Mouse (Mus musculus): ENCODE measurements around the gene Oas2. TPM values are rescaled to one million over a fixed set of nuclear protein-coding genes. Genes with fewer than 3 reads are reported as not detected.
"Not testable (repeated sequence)": the region's sequence is repeated elsewhere in the genome, so short reads cannot be mapped to it uniquely, and the experiment has no call there.

The Oas2 gene
- total RNA-seq (2018; cell fraction: chromatin; rRNA removed): 1,000 to 10,000 TPM in 3 of 26 experiments, 100 to 1,000 TPM in 23; 287 to 1,060 (median 805) TPM
- total RNA-seq (2018; cell fraction: cytosol; rRNA removed): 10 to 100 TPM; 18.3 to 89.8 (median 40.2) TPM
- 100 to 1,000 TPM; 323 to 906 (median 575) TPM for total RNA-seq (2018; cell fraction: nucleus; rRNA removed)
- polyA plus RNA-seq (2018): 26.5 to 90.9 TPM (median 28.2 TPM) in 3 replicates

DNA sequence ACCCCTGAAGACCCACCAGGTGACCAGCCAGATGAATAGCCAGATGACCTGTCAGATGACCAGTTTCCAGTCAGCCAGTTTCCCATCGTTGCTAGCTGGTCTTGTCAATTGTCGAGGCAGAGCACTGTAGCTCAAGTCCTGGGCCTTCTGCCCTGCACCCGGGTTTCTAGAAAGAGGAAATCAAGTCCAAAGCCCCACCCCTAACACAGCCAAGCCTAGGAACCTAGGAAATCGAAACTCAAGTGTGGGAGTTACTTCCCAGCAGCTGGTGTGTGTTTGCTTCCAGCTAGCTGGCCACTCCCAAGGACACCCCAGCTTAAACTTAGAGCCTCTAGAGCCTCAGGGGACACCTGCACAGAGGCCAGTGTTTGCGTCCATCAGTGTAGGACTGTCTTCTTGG, at the start of gene Oas2:
Gene Oas2, minus strand, starts transcription at position 166 of the 400 bp plus-strand sequence.
- H3K4me3 ChIP-seq (ENCODE audit: inconsistent target): peak within 1 kb of the TSS; percentile 82
- WGBS (ENCODE audit: missing documents): 9% methylated on average over 5 of the region's 5 CpGs
- peak within 1 kb of the TSS; percentile 88 for H3K27ac ChIP-seq
- peaks cover 50% of the 10 kb centered on the region for H3K79me2 ChIP-seq (ENCODE audit: inconsistent target)
- peaks cover 58% of the 10 kb centered on the region for H3K36me3 ChIP-seq (ENCODE audit: inconsistent target)

DNA sequence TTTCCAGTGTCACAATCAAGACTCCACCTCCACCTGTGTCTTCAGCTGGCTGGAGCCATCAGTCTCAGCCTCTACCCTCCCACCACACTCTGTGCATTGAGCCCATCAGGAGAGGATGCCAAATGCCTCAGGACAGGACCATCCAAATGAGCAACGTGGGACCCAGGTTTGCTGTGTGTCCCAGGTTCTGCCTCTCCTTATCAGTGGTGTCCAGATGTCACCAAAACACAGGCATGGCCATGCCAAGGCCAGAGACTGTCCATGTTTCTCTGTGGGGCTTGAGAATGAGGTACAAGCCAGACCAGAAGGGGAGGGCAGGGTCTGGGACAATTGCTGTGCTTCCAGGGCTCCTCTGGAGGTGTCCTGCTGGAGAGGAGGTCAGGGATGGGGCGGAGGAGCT, 49.3 kb upstream of the Oas2 start:
- H3K79me2 ChIP-seq (ENCODE audit: inconsistent target); H3K36me3 ChIP-seq (ENCODE audit: inconsistent target); H3K4me3 ChIP-seq (ENCODE audit: inconsistent target); H3K27ac ChIP-seq: not testable (repeated sequence)
- 44% methylated on average over 1 of the region's 2 CpGs for WGBS (ENCODE audit: missing documents)

DNA sequence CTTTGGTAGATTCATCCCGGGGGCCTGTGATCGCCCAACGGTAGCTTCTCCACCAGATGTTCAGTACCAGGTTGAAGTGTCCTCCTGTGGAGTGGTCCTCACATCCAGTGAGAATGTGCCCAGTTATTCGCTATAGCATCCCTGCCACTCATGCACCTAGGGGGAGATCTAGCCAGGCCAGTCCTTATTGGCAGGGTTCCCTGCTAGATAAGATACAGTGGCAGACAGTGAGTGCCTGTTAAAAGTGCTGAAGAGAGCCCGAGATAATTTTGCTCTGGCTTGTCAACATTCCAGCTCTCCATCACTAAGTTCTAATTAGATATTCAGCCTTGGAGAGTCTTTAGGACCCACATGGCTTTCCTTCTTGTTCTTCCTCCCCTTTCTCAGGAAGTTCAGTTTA, 48.5 kb upstream of the Oas2 start:
- H3K27ac ChIP-seq; H3K36me3 ChIP-seq (ENCODE audit: inconsistent target); H3K4me3 ChIP-seq (ENCODE audit: inconsistent target); H3K79me2 ChIP-seq (ENCODE audit: inconsistent target): not testable (repeated sequence)
- 87% methylated on average over 5 of the region's 5 CpGs for WGBS (ENCODE audit: missing documents)

DNA sequence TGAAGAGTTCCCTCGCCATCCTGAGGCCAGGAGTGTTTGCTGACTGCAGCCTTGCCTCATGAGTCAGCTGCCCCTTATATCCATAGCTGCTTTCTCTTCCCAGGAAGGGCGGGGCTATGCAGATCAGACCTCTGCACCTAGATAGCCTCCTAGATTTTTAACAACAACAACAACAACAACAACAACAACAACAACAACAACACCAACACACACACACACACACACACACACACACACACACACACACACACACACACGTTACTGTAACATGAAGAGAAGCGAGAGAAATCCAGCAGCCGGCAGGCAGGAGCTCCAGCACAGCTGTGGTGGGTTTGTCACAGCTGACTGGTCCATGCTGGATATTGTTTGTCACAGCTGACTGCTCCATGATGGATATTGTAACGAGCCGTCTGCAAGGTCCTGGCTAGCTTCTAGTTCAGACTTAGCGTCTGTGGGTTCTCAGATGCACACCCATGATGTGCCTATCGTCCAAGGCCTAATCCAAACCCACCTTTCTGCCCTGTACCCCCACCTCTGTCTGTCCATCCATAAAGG, 45.9 kb upstream of the Oas2 start, which contains the start of gene Oas1e:
Gene Oas1e, minus strand, starts transcription at position 51 of the 555 bp plus-strand sequence.
- H3K36me3 ChIP-seq (ENCODE audit: inconsistent target); H3K27ac ChIP-seq; H3K4me3 ChIP-seq (ENCODE audit: inconsistent target); H3K79me2 ChIP-seq (ENCODE audit: inconsistent target): not testable (repeated sequence)
- 89% methylated on average over 9 of the region's 9 CpGs for WGBS (ENCODE audit: missing documents)

DNA sequence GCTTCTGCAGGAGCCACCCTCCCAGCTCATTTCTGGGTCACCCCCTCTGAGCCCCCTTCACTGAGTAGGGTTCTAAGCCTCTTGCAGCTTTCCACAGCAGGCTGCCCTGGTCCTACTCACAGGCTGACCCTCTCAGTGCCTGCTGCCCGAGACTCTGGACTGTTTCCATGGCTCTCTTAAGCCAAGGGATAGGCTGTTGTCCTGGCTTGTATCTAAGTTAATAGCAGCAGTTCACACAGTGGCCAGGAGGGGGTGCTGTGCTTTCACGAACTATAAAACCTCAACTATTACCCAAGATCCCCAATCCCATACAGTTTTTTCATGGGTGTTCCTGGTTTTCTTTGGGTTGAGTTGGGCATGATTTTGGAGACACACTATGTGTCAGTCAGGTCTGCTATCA, 43.4 kb upstream of the Oas2 start:
- WGBS (ENCODE audit: missing documents): 5% methylated on average over 2 of the region's 2 CpGs
- Histone ChIP-seq H3K79me2 (ENCODE audit: inconsistent target) (no peaks in the 10 kb centered on the region), H3K4me3 (ENCODE audit: inconsistent target) (no peak overlapping the region), H3K27ac (no peak overlapping the region), H3K36me3 (ENCODE audit: inconsistent target) (no peaks in the 10 kb centered on the region)

DNA sequence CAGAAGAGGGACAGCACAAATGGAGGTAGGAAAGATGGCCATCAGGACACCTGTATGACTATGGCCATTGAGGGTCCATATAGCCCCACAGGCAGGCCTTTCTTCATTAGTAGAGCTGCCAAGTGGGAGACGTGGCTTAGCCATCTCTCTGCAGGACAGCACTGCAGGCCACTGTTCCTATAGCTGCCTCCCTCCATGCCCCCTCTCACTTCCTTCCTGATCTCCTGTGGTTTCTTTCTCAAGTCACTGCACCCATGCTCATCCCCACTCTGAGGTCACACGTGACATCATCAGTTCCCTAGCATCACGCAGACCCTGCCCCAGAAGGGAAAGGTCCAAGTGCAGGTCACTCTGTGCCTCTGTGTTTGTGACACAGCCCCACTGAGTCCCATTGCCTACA, 37.4 kb upstream of the Oas2 start:
- Histone ChIP-seq H3K79me2 (ENCODE audit: inconsistent target) (no peaks in the 10 kb centered on the region), H3K27ac (no peak overlapping the region), H3K4me3 (ENCODE audit: inconsistent target) (no peak overlapping the region), H3K36me3 (ENCODE audit: inconsistent target) (no peaks in the 10 kb centered on the region)
- WGBS (ENCODE audit: missing documents): 5% methylated on average over 3 of the region's 3 CpGs

DNA sequence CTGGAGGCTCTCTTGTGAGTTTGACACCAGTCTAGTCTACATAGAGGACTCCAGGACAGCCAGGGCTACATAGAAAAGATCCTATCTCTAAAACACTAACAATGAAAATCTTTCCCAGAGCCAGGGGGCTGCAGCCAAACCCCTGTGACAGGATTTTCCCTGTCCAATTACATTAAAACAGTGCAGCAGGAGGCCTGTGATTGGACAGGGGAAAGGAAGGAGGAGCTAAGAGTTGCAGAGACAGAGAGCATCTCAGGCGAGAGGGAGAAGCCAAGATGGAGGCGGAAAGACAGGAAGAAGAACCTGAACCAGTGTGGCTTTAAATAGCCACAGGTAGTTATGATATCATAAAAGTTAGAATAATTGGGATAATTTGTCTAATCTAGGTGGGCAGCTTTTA, 32.8 kb upstream of the Oas2 start:
- H3K79me2 ChIP-seq (ENCODE audit: inconsistent target): peaks cover under 1% of the 10 kb centered on the region
- H3K36me3 ChIP-seq (ENCODE audit: inconsistent target): no peaks in the 10 kb centered on the region
- no peak overlapping the region for H3K4me3 ChIP-seq (ENCODE audit: inconsistent target)
- no peak overlapping the region for H3K27ac ChIP-seq
- WGBS (ENCODE audit: missing documents): 100% methylated on average over 2 of the region's 2 CpGs

DNA sequence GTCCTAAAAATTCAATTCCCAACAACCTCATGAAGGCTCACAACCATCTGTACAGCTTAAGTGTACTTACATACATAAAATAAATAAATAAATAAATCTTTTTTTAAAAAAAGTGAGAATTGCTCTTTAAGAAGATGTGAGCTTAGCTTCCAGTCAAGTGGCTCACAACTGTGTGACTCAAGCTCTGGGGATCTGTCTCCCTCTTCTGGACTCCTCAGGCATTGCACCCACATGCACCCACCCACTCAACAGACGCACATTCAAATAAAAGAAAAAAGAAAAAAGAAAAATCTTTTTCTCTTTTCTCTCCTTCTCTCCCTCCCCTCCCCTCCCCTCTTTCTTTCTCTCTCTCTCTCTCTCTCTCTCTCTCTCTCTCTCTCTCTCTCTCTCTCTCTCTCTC, 32.0 kb upstream of the Oas2 start:
- 100% methylated on average over 1 of the region's 1 CpGs for WGBS (ENCODE audit: missing documents)
- Histone ChIP-seq H3K4me3 (ENCODE audit: inconsistent target) (no peak overlapping the region), H3K27ac (no peak overlapping the region)

DNA sequence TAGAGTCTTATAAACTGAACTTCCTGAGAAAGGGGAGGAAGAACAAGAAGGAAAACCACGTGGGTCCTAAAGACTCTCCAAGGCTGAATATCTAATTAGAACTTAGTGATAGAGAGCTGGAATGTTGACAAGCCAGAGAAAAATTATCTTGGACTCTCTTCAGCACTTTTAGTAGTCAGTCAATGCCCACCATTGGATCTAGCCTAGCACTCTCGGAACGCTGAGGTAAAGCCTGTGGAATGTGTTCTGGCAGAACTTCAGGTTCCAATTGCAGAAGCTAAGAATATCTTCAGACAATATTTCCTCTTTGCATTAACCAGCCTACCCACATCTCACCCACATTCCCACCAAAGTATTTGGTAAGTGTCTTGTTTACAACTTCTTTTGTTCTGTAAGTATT, 30.3 kb upstream of the Oas2 start:
- Histone ChIP-seq H3K27ac (0 out of 2 replicates have a peak overlapping the region, but pooled peaks have one; percentile 5), H3K79me2 (ENCODE audit: inconsistent target) (peaks cover 26% of the 10 kb centered on the region), H3K36me3 (ENCODE audit: inconsistent target) (peaks cover 2% of the 10 kb centered on the region; the same call in 1 of the 2 replicates), H3K4me3 (ENCODE audit: inconsistent target) (no peak overlapping the region)
- WGBS (ENCODE audit: missing documents): 4% methylated on average over 3 of the region's 3 CpGs

More for the DNA sequence above, 32.0 kb upstream of the Oas2 start:
- Histone ChIP-seq H3K36me3 (ENCODE audit: inconsistent target) (no peaks in the 10 kb centered on the region), H3K79me2 (ENCODE audit: inconsistent target) (peaks cover 9% of the 10 kb centered on the region)

DNA sequence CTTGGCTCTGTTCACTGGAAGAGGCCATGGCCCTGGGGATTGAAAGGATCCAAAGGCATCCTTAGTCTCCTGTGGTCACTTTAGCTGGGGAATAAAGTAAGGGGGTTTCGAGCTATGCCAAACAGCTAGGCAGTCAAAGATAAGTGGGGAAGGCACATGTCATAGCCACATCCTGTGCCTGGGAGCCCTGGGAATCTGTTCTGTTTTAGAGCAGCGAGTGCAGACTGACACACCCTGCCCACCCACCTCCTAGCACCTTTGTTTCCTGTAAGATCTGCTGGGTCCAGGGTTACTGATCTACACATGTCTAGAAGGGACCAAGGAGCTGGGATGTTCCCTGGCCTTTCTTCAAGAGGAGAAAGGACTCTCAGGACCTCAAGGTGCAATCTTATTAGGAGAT, 29.3 kb upstream of the Oas2 start:
- no peak overlapping the region for H3K4me3 ChIP-seq (ENCODE audit: inconsistent target)
- H3K79me2 ChIP-seq (ENCODE audit: inconsistent target): peaks cover 36% of the 10 kb centered on the region
- 57% methylated on average over 2 of the region's 2 CpGs for WGBS (ENCODE audit: missing documents)
- no peak overlapping the region for H3K27ac ChIP-seq
- peaks cover 12% of the 10 kb centered on the region for H3K36me3 ChIP-seq (ENCODE audit: inconsistent target)

DNA sequence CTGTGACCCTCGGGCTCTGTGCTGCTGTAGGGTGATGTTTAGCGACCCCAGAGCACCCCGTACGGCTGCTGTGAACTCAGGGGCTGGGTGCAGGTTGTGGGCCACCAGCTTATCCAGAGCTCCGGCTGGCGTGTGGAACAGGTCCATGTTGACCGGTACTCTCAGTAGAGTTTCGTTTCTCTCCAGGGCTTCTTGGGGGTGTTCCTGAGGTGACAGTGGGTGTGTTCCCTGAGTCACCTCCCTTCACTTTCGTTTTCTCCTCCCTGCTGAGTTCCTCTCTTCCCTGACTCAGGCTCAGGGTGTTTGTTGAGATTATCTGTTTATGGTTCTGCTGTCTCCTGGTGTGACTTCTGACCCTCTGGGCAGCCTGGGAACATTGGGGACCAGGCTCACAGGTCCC, 27.8 kb upstream of the Oas2 start, which contains the start of gene Oas3:
Gene Oas3, minus strand, starts transcription at position 184 of the 400 bp plus-strand sequence.
- 3% methylated on average over 9 of the region's 9 CpGs for WGBS (ENCODE audit: missing documents)
- H3K79me2 ChIP-seq (ENCODE audit: inconsistent target): peaks cover 47% of the 10 kb centered on the region
- peak within 1 kb of the TSS; percentile 80 for H3K27ac ChIP-seq
- peak within 1 kb of the TSS; percentile 78 for H3K4me3 ChIP-seq (ENCODE audit: inconsistent target)
- peaks cover 27% of the 10 kb centered on the region for H3K36me3 ChIP-seq (ENCODE audit: inconsistent target)

DNA sequence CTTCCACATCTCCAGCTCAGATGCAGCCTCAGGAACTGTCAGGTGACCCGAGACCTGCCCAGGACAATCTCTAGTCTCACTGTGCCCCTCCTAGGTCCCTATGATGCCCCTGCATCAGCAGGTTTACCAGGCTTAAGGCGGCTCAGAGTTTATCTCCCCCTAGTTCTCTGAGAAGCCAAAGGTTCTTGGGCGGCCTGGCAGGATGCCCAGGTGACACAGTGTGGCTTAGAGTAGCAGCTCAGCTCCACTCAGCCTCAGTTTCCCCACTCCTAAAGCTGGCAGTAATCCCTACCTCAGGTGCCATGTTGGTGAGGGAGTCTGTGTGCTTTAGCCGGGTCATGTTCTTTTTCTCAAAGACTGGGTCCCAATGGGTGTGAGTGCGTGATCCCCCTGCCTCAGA, 27.1 kb upstream of the Oas2 start:
- Histone ChIP-seq H3K36me3 (ENCODE audit: inconsistent target) (peaks cover 33% of the 10 kb centered on the region), H3K79me2 (ENCODE audit: inconsistent target) (peaks cover 53% of the 10 kb centered on the region), H3K27ac (peak overlapping the region; percentile 80), H3K4me3 (ENCODE audit: inconsistent target) (peak overlapping the region; percentile 78)
- 82% methylated on average over 5 of the region's 5 CpGs for WGBS (ENCODE audit: missing documents)

DNA sequence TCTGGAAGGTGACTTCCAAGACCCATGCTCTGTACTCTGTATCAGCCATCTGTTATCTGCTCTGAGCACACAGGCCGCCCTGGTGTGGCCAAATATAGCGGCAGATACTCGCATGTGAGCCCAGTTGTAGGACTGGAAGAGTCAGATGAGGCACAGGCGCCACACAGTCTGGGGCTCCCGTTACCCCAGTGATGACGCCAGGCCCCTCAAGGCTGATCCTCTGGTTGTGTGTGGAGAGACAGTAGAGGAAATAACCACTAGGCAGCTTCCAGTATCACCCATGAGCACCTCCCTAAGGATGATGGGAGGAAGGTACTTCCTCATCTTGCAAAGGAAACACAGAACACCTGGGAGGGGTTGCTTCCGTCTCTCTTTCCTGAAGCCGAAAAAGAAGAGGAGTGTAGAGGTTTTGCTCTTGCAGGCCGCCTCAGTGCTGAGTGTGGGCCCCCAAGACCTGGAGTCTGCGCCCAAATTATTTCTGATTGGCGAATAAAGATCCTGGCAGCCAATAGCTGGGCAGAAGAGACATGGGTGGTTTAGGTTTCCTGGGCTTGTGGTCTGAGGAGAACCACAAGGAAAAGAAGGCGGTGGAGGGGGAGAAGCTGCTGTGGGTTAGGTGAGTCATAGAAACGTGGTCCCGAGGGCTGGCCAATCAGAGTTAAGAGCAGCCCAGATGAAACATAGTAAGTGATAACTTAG, 25.8 kb upstream of the Oas2 start:
- Histone ChIP-seq H3K27ac (peak overlapping the region; percentile 80), H3K36me3 (ENCODE audit: inconsistent target) (peaks cover 47% of the 10 kb centered on the region), H3K79me2 (ENCODE audit: inconsistent target) (peaks cover 65% of the 10 kb centered on the region), H3K4me3 (ENCODE audit: inconsistent target) (peak overlapping the region; percentile 78; the same call in 1 of the 2 replicates)
- WGBS (ENCODE audit: missing documents): 5% methylated on average over 14 of the region's 14 CpGs

DNA sequence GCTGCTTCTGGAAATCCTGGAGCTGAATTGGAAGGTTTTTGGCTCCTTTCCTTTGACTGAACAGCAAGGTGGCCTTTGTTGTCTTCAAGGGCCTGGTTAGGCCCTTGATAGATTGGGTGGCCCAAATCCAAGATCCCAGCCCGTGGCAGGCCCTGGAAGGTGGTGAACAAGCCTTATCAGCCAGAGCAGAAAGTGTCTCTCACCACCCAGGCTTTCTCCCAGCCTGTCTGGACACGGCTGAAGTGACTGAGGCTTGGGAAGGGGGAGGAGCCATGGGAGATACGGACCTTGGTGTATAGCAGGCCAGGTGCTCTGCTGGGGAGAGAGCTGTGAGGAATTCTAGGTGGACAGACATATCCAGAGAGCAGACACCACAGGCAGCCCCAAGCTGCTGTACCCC, 19.7 kb upstream of the Oas2 start:
- peaks cover 94% of the 10 kb centered on the region for H3K36me3 ChIP-seq (ENCODE audit: inconsistent target)
- H3K27ac ChIP-seq: no peak overlapping the region
- no peak overlapping the region for H3K4me3 ChIP-seq (ENCODE audit: inconsistent target)
- WGBS (ENCODE audit: missing documents): 91% methylated on average over 2 of the region's 3 CpGs
- H3K79me2 ChIP-seq (ENCODE audit: inconsistent target): peaks cover 65% of the 10 kb centered on the region

DNA sequence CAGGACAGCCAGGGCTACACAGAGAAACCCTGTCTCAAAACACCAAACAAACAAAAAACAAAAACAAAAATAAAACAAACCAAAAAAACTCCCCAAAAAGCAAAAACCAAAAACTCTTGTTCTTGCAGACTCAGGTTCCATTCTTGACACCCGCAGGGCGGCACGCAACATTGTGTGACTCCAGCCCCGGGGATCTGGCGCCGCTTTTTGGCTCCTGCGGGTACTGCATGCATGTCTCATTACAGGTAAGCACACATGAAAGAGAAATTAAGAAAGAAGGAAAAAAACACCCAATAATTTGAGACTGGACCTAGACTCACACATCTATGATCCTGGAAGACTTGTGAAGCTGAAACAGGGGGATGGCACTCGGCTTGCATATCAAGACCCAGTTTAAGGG, 15.4 kb upstream of the Oas2 start:
- peaks cover 27% of the 10 kb centered on the region; the same call in 1 of the 2 replicates for H3K79me2 ChIP-seq (ENCODE audit: inconsistent target)
- no peak overlapping the region for H3K4me3 ChIP-seq (ENCODE audit: inconsistent target)
- H3K36me3 ChIP-seq (ENCODE audit: inconsistent target): peaks cover 94% of the 10 kb centered on the region
- WGBS (ENCODE audit: missing documents): 92% methylated on average over 8 of the region's 8 CpGs
- H3K27ac ChIP-seq: no peak overlapping the region

Measured in macrophage (primary cell).